Mouse (Mus musculus): Measurements from ENCODE around the gene Syk.

DNA sequence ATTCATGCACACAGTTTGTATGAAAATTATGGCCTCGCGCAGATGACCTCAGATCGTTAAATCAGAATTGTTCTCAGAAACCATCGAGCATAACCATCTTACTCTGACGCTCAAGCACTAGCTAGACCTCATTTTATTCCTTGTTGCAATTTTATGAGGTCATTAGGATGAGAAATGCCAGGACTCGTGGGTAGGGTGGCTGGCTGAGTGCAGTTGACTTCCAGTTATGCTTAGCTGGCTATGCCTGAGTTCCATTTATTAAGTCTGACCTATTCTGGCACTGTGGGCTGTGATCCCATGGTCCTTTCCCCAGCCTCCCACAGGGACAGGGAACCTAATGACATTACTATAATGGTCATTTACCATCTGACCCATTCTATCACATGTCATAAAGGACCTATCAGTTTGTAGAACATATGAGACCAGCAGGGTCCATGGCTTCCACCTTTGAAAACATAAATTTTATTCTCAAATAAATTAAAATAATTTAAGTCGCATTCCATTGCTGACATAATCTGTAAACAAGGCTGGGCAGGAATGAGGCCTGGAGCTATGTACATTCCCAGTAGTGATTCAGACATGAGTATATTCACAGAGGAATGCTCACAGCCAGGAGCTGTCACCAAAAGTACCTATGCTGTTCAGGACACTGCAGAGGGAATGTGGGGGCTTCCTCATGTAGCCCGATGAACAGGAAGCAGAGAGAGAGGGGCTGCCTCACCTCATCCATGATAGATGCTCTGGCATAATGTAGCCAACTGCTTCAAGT lies 92.7 kb downstream of the Syk start:
- no peak for TF ChIP-seq POLR2A (IDR thresholded peaks at IDR 0.05; ENCODE audit: low read depth, low read length)
- TF ChIP-seq CTCF (IDR thresholded peaks at IDR 0.05; ENCODE audit: extremely low read depth, insufficient read depth, insufficient read length, insufficient replicate concordance) = no peak
